Mouse (Mus musculus) thymus, postnatal 36 days (tissue): Measurements from ENCODE around the gene Aatf.

ENCODE experiments used
- DNase-seq, 2 experiments: peaks; one replicate each; pipeline ENCODE4 v3.0.0; 2022; ENCODE audit warnings: mixed read lengths in 2 of 2

Gene Aatf

GRCm38 (mm10) chr11:84521751-84522299, 8.5 kb upstream of the Aatf start:
- no peak for DNase-seq

DNA sequence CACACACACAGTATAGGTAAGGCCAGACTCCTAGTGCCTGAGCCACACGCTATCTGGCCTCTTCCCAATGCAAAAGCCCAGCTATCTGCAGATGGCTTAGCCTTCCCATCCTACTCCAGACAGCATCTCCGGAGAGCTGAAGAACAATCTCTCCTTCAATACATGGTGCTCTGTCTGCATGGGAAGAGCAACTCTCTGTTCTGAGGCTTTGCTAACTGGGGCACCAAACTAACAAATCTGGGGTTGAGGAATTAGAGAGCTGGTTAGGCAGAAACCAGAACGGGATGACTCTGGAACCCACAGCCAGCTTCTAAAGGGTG, 7.7 kb upstream of the Aatf start:
- DNase-seq, result no peak

- DNase-seq, result no peak
Measured at GRCm38 (mm10) chr11:84520269-84521070, 7.1 kb upstream of the Aatf start.

- DNase-seq, result no peak
Measured at GRCm38 (mm10) chr11:84519576-84520268, 6.4 kb upstream of the Aatf start.

- DNase-seq, result no peak
Measured at GRCm38 (mm10) chr11:84519036-84519435, 5.7 kb upstream of the Aatf start.

DNA sequence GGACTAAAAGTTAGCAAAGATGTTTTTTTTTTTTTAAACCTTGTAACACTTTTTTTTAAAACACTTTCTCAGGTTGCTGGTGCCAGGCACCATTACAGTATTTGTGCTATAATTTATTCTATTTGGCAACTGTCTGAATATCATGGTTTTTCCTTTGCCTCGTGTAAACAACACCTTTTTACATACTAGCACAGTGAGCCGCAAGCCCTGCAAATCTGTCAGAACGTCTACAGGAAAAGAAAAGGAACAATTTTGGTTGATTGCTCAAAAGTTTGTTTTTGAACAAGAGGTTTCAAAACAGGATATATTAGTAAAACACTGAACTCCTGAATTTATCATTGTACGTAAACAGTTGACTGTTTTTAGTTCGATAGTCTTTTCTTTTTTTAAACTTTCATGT, 4.9 kb upstream of the Aatf start:
- DNase-seq, result no peak

DNA sequence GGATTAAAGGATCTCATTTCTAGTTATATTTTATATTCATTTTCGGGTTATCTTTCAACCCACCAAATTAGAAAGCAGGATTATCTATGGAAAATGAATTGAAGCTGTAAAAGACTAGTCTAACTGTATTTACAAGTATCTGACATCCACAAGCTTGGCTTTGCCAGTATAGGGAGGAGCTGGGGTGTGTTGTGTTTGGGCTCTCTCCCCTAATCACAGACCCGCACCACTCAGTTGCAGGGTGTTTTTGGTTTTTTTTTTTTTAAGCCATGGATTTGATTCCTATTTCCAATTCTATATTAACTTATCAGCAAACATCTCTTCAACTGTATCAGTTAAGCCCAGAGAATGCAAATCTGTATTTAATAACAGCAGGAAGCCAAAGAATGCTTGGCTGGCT, 4.1 kb upstream of the Aatf start:
- no peak for DNase-seq

- no peak for DNase-seq
Measured at GRCm38 (mm10) chr11:84516501-84517240, 3.3 kb upstream of the Aatf start.

GRCm38 (mm10) chr11:84512031-84512430, 1.3 kb downstream of the Aatf start:
- no peak for DNase-seq

- no peak for DNase-seq
Measured at GRCm38 (mm10) chr11:84504296-84504695, 9.0 kb downstream of the Aatf start.

DNA sequence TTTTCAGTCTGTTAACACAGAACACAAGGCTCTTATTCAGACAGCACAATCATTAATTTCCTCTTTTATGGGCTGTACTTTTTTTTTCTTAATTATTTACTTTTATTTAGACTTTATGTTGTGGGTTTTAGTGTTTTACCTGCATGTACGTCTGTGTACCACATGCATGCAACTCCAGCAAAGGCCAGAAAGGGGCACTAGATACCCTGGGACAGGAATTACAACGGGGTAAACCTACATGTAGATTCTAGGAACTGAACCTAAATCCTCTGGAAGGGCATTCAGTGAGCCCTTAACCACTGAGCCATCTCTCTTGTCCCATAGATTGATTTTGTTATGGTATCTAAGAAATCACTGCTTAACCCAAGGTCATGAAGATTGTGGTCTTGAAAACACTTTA, 15.4 kb downstream of the Aatf start:
- no peak for DNase-seq

DNA sequence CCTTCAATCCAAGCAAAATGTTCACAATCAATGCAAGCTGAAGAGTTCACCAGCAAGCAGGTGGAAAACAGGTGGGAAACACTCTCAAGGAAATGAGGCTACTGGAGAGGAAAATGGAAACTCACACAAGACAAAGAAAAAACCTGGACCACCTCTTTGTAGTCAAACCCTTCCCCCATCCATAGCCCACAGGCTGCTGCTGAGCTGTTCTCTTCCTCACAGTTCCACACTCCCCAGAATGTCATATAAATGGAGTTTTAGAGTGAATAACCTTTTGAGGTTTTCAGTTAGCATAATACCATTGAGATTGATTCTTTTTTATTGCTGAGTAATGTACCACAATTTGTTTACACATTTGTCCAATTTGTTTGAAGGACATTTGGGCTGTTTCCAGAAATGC, 16.4 kb downstream of the Aatf start:
- DNase-seq, result no peak

DNA sequence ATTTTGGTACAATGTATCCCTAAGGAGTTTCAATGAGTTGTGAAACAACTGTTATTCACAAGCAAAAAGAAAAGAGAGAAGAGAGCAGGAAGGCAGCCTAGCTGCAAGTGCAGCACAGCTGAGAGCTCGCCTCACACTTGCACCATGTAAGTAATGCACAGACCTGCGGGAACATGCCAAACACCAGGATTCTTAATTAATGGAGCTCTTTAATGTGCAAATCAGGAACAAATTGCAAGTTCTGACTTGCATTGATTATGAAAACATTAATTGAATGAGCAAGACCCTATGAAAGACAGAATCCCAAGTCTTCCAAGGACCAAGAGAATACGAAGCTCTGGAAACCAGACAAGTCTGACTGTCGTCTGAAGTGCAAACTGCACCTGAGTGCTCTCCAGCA, 17.5 kb downstream of the Aatf start:
- DNase-seq, result no peak

DNA sequence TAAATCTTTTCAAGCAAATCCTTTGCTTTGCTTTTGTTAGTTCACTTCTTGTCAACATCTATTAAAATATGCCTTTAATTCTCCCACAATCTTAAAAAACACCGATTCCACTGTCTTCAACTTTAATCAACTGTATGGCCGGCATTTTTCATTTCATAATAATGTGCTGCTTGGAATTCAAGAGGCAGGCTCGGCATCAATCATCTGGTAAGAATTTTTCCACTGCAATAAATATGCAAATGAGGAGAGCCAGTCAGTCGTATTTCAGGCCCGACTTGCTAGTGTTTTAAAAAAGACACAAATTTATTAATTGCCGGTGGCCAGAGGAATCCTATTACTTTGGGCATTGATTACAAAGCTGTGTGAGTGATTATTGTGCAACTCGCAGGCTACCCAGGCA, 31.7 kb downstream of the Aatf start:
- DNase-seq, result no peak

DNA sequence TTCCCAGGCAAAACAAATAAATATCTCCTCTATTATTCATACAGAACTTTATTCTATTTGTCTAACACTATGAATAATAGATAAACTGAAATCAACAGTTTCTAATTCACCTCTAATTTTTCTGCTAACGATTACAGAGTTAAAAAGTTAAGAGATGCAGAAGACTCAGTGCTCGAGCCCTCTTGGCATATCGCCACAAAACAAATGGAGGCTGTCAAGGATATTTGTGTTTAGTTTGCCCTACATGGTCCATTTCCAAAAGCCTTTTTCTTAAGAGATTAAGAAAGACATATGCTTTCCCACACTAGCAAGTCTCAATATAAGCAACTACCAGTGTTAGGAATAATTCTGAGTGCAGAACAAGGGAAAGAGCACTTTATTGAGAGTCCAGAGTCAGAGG, 32.9 kb downstream of the Aatf start:
- no peak for DNase-seq

- no peak for DNase-seq
Measured at GRCm38 (mm10) chr11:84476641-84477040, 36.7 kb downstream of the Aatf start.

GRCm38 (mm10) chr11:84475991-84476390, 37.3 kb downstream of the Aatf start:
- no peak for DNase-seq

- DNase-seq, result no peak
Measured at GRCm38 (mm10) chr11:84473093-84473667, 40.1 kb downstream of the Aatf start.

GRCm38 (mm10) chr11:84464571-84464970, 48.8 kb downstream of the Aatf start:
- DNase-seq, result no peak

GRCm38 (mm10) chr11:84453901-84454300, 59.4 kb downstream of the Aatf start:
- DNase-seq, result no peak

DNA sequence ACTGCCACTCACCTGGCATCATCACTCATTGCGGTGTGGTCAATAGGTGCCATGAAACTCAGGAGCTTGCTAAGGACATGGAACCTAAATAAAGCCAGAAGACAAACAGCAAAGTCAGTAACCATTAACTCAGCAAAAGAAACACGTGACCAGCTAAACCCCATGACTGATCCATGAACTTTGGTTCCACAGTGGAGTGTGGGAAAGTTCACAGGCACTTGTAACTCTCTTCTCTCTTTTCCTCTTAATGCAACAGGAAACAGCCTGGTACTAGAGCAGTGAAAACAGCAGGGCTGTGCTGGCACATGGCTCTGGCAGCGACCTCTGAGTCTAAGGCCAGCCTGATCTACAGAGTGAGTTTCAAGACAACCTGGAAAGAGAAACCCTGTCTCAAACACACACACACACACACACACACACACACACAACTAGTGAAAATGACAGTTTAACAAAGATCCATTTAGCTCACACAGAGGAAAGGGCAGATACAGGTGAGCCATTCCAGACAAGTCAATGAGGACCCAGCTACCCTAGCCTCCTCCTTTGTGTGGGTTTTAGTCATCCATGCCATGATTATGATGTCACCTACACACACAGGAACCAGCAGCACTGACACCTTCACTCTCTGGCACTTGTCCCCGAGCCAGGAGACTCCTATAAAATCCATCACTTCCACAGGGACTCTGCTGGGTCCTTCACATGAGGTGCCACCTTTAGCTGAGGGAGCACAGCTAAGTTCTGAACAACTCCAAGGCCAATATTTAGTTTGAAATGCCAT, 70.6 kb downstream of the Aatf start:
- no peak for DNase-seq

DNA sequence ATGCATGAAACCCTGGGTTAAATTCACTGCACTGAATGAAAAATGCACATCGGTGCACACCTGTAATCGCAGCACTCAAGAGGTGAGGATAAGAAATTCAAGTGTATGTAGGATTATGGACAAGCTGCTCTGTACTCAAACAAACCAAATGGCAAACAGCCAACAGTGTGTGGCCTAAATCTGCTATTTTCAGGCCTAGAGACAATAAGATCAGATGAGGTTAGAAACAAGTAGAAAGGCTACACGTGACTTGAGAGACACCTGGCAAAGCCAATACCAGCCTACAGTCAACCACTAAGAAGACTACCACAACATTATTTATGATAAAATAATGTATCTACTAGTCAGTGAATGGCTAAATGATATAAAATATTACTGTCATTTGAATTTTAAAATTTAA, 72.9 kb downstream of the Aatf start:
- DNase-seq, result no peak

DNA sequence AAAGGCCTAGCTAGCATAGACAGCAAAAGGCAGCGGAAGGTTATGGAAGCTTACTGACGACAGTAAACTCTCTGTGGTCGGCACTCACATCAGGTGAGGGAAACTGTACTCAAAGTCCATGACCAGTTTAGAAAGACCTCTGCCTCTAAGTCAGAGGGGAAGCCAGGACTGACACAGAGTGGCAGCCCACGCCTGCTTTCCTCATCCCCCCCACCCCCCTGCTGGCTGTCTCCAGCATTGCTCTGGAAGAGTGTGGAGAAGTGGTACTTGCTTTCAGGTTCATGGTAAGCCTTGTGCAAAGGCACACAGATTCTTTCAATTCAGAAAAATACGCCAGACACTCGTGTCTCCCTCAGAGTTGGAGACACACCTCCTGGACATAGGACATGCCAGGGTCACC, 78.4 kb downstream of the Aatf start:
- no peak for DNase-seq
